Mouse (Mus musculus) megakaryocyte progenitor cell, adult 5-6 weeks (primary cell): ENCODE measurements at regions not wholly inside any gene's neighbourhood (a gene's known extent, or its start where the extent isn't known, plus 50 kb on each side); places are given as distances from the start of the nearest gene placed in this dataset.

Source experiments
- ATAC-seq: replicated peaks from 2 replicates; pipeline ENCODE4 v1.8.0; 2016; ENCODE audit warnings: mild to moderate bottlenecking, moderate TSS enrichment, inconsistent platforms; ENCODE audit not compliant: poor library complexity

DNA sequence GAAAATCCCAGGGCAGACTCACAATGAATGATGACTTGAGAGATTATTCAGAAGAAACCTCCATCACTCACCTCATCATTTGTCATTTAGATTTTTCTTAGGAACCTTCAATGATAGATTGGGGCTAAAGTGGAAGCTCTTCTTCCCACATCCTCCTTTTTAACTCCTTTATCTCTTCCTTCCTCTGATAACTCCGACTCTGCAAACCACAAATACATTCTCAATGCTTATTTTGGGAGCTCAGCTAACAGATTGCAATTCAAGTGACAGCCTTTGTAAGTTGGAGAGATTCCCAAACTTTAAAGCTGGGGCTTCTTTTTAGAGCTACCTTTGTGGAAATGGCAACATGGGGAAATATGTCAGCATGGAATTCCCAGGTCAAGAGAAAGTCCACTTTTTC, 135.7 kb downstream of the Lhfpl1 start:
- ATAC-seq: no peak

- peak; percentile 39; the same call in 1 of the 2 replicates for ATAC-seq
Observed at GRCm38 (mm10) chrX:145212579-145212978, 136.3 kb downstream of the Lhfpl1 start.

DNA sequence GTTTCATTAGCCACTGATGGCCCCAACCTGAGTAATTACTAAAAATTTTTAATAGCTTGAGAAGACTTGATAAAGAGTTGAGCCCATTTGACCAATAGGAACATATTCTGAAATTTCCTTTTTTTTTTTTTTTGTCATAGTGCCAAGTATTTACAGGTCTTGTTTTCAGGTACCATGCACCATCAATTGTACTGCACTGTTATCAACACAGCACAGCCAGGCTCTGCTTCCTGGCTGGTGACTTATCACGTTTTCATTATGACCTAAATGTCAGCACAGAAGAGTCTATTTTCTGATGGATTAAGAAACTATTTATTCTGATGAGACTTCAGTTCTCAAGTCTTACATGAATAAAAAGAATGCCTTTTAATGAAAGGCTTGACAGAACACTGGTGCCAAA, 153.0 kb downstream of the Lhfpl1 start:
- ATAC-seq: peak; percentile 83
